Mouse (Mus musculus) embryonic facial prominence, embryonic 14.5 days (tissue): ENCODE measurements around the gene Gm28539. TPM values are rescaled to one million over a fixed set of nuclear protein-coding genes. Genes with fewer than 3 reads are reported as not detected.
"Not testable (repeated sequence)": the region's sequence is repeated elsewhere in the genome, so short reads cannot be mapped to it uniquely, and the experiment has no call there.

ENCODE experiments used
- ATAC-seq: fragments of 200-750 bp; cut with Nextera tagmentation; 2 replicates; pipeline ENCODE4 v1.8.0; 2017; ENCODE audit warnings: low read depth, moderate number of reproducible peaks, moderate TSS enrichment
- DNase-seq: peaks from one replicate; pipeline ENCODE4 v3.0.0-alpha.2; 2015; ENCODE audit warnings: low spot score
- H3K27ac ChIP-seq: fragments of 300-500 bp; sonication (generic); replicated peaks from 2 replicates; pipeline ENCODE4 v1.5.1; 2014; ENCODE audit warnings: low read depth, mild to moderate bottlenecking, low read length, moderate library complexity
- H3K27me3 ChIP-seq: fragments of 300-500 bp; sonication (generic); replicated peaks from 2 replicates; pipeline ENCODE4 v1.6.1; 2014; ENCODE audit warnings: low read length; ENCODE audit not compliant: control insufficient read depth, insufficient read depth
- H3K36me3 ChIP-seq: fragments of 300-500 bp; sonication (generic); 2 replicates; pipeline ENCODE4 v1.6.1; 2014; ENCODE audit warnings: low read length, mixed read lengths; ENCODE audit not compliant: control insufficient read depth, insufficient read depth
- H3K4me1 ChIP-seq: fragments of 300-500 bp; sonication (generic); 2 replicates; pipeline ENCODE4 v1.6.1; 2014; ENCODE audit warnings: antibody characterized with exemption, low read length; ENCODE audit not compliant: control insufficient read depth, insufficient read depth
- H3K4me2 ChIP-seq: fragments of 300-500 bp; sonication (generic); 2 replicates; pipeline ENCODE4 v1.6.1; 2014; ENCODE audit warnings: low read depth, mild to moderate bottlenecking, low read length, moderate library complexity, mixed read lengths
- H3K4me3 ChIP-seq: fragments of 300-500 bp; sonication (generic); 2 replicates; pipeline ENCODE4 v1.5.1; 2014; ENCODE audit warnings: low read depth, mild to moderate bottlenecking, low read length
- H3K9ac ChIP-seq: fragments of 300-500 bp; sonication (generic); 2 replicates; pipeline ENCODE4 v1.6.1; 2014; ENCODE audit warnings: low read depth, mild to moderate bottlenecking, low read length, moderate library complexity, mixed read lengths
- H3K9me3 ChIP-seq: fragments of 300-500 bp; sonication (generic); 2 replicates; pipeline ENCODE4 v1.6.1; 2016; ENCODE audit warnings: low read length; ENCODE audit not compliant: control insufficient read depth
- WGBS: fragments of 180-500 bp; shearing (Covaris S2); extraction: QIAGEN DNeasy Blood & Tissue Kit; methylation state at CpG from one replicate; pipeline ENCODE4 v1.1.7; 2014; 5-methylcytosine and 5-hydroxymethylcytosine counted together
- polyA plus RNA-seq: library from polyadenylated mRNA; unstranded; fragments of >200 nt; fragmentation: Nextera tagmentation; extraction: Ambion mirVana; gene quantifications from 2 replicates; pipeline ENCODE4 v1.2.1, GENCODE M21; 2014

Gm28539 gene
- polyA plus RNA-seq, 1 experiment from 2014 or later = not detected

GRCm38 (mm10) chr16:18963486-18963885 lies 127.1 kb downstream of the Gm28539 start:
- Histone ChIP-seq H3K36me3 (peaks cover 71% of the 10 kb centered on the region), H3K4me3 (no peak overlapping the region), H3K9me3 (peaks cover 23% of the 10 kb centered on the region), H3K27me3 (no peaks in the 10 kb centered on the region), H3K4me2 (no peak overlapping the region), H3K27ac (no peak overlapping the region), H3K9ac (no peak overlapping the region), H3K4me1 (no peaks in the 10 kb centered on the region)
- no peak for DNase-seq
- no peak for ATAC-seq

- ATAC-seq (no peak), DNase-seq (no peak)
- H3K27me3 ChIP-seq = no peaks in the 10 kb centered on the region
- no peak overlapping the region for H3K9ac ChIP-seq
- H3K4me3 ChIP-seq = no peak overlapping the region
- no peaks in the 10 kb centered on the region; the same call in 1 of the 2 replicates for H3K9me3 ChIP-seq
- H3K27ac ChIP-seq = no peak overlapping the region
- peaks cover 57% of the 10 kb centered on the region for H3K36me3 ChIP-seq
- WGBS = 92% methylated on average over 9 of the region's 9 CpGs
- no peaks in the 10 kb centered on the region for H3K4me1 ChIP-seq
- no peak overlapping the region for H3K4me2 ChIP-seq
Observed at GRCm38 (mm10) chr16:18969420-18970128, 133.2 kb downstream of the Gm28539 start.

GRCm38 (mm10) chr16:18970837-18971236 lies 134.5 kb downstream of the Gm28539 start:
- H3K4me1 ChIP-seq = no peaks in the 10 kb centered on the region
- H3K27ac ChIP-seq = no peak overlapping the region
- no peaks in the 10 kb centered on the region for H3K27me3 ChIP-seq
- no peak overlapping the region for H3K9ac ChIP-seq
- H3K36me3 ChIP-seq = peaks cover 46% of the 10 kb centered on the region
- no peak overlapping the region for H3K4me2 ChIP-seq
- H3K4me3 ChIP-seq = no peak overlapping the region
- DNase-seq (no peak), ATAC-seq (no peak)
- peaks cover under 1% of the 10 kb centered on the region; the same call in 1 of the 2 replicates for H3K9me3 ChIP-seq
- 75% methylated on average over 3 of the region's 3 CpGs for WGBS

- H3K4me2 ChIP-seq, DNase-seq, H3K9ac ChIP-seq, H3K4me1 ChIP-seq, H3K4me3 ChIP-seq, H3K9me3 ChIP-seq, H3K27ac ChIP-seq, ATAC-seq, H3K27me3 ChIP-seq: not testable (repeated sequence)
- 87% methylated on average over 23 of the region's 23 CpGs for WGBS
- H3K36me3 ChIP-seq = peaks cover 12% of the 10 kb centered on the region
Observed at GRCm38 (mm10) chr16:18975665-18976064, 139.3 kb downstream of the Gm28539 start.

GRCm38 (mm10) chr16:18976315-18976714 lies 139.9 kb downstream of the Gm28539 start:
- Histone ChIP-seq H3K36me3 (peaks cover 6% of the 10 kb centered on the region; the same call in 1 of the 2 replicates), H3K4me1 (no peaks in the 10 kb centered on the region), H3K27ac (no peak overlapping the region), H3K4me2 (no peak overlapping the region), H3K4me3 (no peak overlapping the region), H3K27me3 (no peaks in the 10 kb centered on the region), H3K9ac (no peak overlapping the region), H3K9me3 (peaks cover 8% of the 10 kb centered on the region; the same call in 1 of the 2 replicates)
- no peak for ATAC-seq
- WGBS = 70% methylated on average over 18 of the region's 23 CpGs
- no peak for DNase-seq

- Histone ChIP-seq H3K4me1 (no peaks in the 10 kb centered on the region), H3K9me3 (no peaks in the 10 kb centered on the region), H3K27ac (no peak overlapping the region), H3K27me3 (no peaks in the 10 kb centered on the region), H3K4me3 (no peak overlapping the region), H3K9ac (no peak overlapping the region), H3K4me2 (no peak overlapping the region), H3K36me3 (no peaks in the 10 kb centered on the region)
- ATAC-seq (no peak), DNase-seq (no peak)
- WGBS = 91% methylated on average over 3 of the region's 3 CpGs
Observed at GRCm38 (mm10) chr16:18986381-18986780, 150.0 kb downstream of the Gm28539 start.

- 92% methylated on average over 5 of the region's 5 CpGs for WGBS
- Histone ChIP-seq H3K27me3 (no peaks in the 10 kb centered on the region), H3K9ac (no peak overlapping the region), H3K27ac (no peak overlapping the region), H3K36me3 (no peaks in the 10 kb centered on the region), H3K4me3 (no peak overlapping the region), H3K9me3 (no peaks in the 10 kb centered on the region), H3K4me2 (no peak overlapping the region), H3K4me1 (no peaks in the 10 kb centered on the region)
- no peak for ATAC-seq
- no peak for DNase-seq
Observed at GRCm38 (mm10) chr16:18986860-18987259, 150.5 kb downstream of the Gm28539 start.

GRCm38 (mm10) chr16:19002610-19003389 lies 166.4 kb downstream of the Gm28539 start:
- not testable (repeated sequence) for H3K27ac ChIP-seq, DNase-seq, H3K4me2 ChIP-seq, H3K36me3 ChIP-seq, H3K4me1 ChIP-seq, H3K9ac ChIP-seq, H3K27me3 ChIP-seq, ATAC-seq, H3K9me3 ChIP-seq, H3K4me3 ChIP-seq
- 47% methylated on average over 2 of the region's 2 CpGs for WGBS
